Mouse (Mus musculus): ENCODE results near the gene Rpa2. TPM values are rescaled to one million over a fixed set of nuclear protein-coding genes. Genes with fewer than 3 reads are reported as not detected.

The Rpa2 gene
- total and polyA plus RNA-seq, 2 experiments from 2014 or later: 26.8 to 32.6 TPM

DNA sequence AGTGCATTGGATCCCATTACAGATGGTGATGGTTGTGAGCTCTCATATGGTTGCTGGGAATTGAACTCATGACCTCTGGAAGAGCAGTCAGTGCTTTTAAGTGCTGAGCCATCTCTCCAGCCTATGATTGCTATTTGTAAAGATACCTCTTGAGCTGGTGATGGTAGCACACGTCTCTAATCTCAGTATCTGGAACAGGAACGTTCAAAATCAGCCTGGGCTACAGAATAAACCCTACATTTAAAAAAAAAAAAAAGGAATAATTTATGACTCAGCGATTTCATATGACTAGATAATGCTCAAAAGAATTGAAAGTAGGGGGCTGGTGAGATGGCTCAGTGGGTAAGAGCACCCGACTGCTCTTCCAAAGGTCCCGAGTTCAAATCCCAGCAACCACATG lies 35.1 kb downstream of the Rpa2 start:
- no peak overlapping the region for H3K9ac ChIP-seq
- H3K36me3 ChIP-seq (ENCODE audit: insufficient read depth): no peaks in the 10 kb centered on the region
- no peaks in the 10 kb centered on the region for H3K9me3 ChIP-seq (ENCODE audit: low read length)
- no peaks in the 10 kb centered on the region for H3K4me1 ChIP-seq (ENCODE audit: insufficient read depth)
- H3K4me2 ChIP-seq (ENCODE audit: low read depth): no peak overlapping the region
- no peak overlapping the region for H3K4me3 ChIP-seq (ENCODE audit: low read depth, low read length)
- TF ChIP-seq CTCF (IDR thresholded peaks at IDR 0.05; ENCODE audit: low read depth): no peak
- DNase-seq (no peak), ATAC-seq (no peak)
- H3K27me3 ChIP-seq (ENCODE audit: insufficient read depth, low read length): no peaks in the 10 kb centered on the region
- 82% methylated on average over 5 of the region's 5 CpGs for WGBS
- no peak overlapping the region for H3K27ac ChIP-seq (ENCODE audit: low read depth, low read length)

DNA sequence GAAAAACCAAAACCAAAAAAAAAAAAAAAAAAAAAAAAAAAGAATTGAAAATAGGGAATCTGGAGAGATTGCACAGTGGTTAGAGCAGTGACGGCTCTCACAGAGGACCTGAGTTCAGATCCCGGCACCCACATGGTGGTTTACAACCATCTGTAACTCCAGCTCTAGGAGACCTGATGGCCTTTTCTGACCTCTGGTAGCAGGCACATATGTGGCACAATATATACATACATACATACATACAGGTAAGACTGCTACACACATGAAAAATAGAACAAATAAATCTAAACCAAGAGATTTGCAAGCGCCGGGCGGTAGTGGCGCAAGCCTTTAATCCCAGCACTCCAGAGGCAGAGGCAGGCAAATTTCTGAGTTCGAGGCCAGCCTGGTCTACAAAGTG lies 35.7 kb downstream of the Rpa2 start:
- no peak for TF ChIP-seq CTCF (IDR thresholded peaks at IDR 0.05; ENCODE audit: low read depth)
- Histone ChIP-seq H3K27ac (ENCODE audit: low read depth, low read length) (no peak overlapping the region), H3K9ac (no peak overlapping the region), H3K4me1 (ENCODE audit: insufficient read depth) (no peaks in the 10 kb centered on the region), H3K27me3 (ENCODE audit: insufficient read depth, low read length) (no peaks in the 10 kb centered on the region), H3K9me3 (ENCODE audit: low read length) (no peaks in the 10 kb centered on the region), H3K36me3 (ENCODE audit: insufficient read depth) (no peaks in the 10 kb centered on the region), H3K4me2 (ENCODE audit: low read depth) (no peak overlapping the region), H3K4me3 (ENCODE audit: low read depth, low read length) (no peak overlapping the region)
- DNase-seq (no peak), ATAC-seq (no peak)
- 94% methylated on average over 7 of the region's 7 CpGs for WGBS

DNA sequence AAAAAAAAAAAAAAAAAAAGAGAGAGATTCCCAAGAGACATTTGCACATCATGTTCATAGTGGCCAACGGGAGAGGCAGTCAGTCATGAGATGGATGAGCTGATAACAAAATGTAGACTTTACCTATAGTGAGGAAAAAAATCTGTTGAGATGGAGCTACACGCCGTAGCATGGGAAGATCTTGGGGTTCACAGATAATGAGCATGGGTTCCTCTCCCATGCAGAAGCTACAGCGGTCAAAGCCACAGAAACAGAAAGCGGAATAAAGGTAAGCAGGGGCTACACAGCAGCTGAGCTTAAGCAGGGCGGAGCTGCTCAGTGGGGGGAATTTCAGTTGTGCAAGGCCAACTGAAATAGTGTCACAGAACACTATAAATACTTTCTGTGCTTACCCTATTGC lies 36.2 kb downstream of the Rpa2 start:
- DNase-seq (no peak), ATAC-seq (no peak)
- Histone ChIP-seq H3K9ac (no peak overlapping the region), H3K4me2 (ENCODE audit: low read depth) (no peak overlapping the region), H3K4me1 (ENCODE audit: insufficient read depth) (no peaks in the 10 kb centered on the region), H3K9me3 (ENCODE audit: low read length) (no peaks in the 10 kb centered on the region), H3K4me3 (ENCODE audit: low read depth, low read length) (no peak overlapping the region), H3K36me3 (ENCODE audit: insufficient read depth) (no peaks in the 10 kb centered on the region), H3K27me3 (ENCODE audit: insufficient read depth, low read length) (no peaks in the 10 kb centered on the region), H3K27ac (ENCODE audit: low read depth, low read length) (no peak overlapping the region)
- WGBS: 92% methylated on average over 6 of the region's 6 CpGs
- no peak for TF ChIP-seq CTCF (IDR thresholded peaks at IDR 0.05; ENCODE audit: low read depth)

DNA sequence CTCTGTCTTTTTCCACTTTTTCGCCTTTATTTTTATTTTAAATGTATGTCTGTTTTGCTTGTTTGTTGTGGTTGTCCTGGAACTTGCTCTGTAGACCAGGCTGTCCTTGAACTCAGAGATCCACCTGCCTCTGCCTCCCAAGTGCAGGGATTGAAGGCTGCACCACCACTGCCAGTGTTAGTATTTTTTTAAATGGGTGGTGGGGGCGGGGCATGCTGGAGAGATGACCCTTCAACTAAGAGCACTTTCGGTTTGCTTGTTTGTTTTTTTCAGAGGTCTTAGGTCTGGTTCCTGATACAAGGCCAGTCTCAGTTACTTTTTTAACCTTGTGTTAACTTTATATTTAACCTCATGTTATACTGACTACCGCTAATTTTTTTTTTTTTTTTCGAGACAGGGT lies 37.0 kb downstream of the Rpa2 start:
- ATAC-seq (no peak), DNase-seq (no peak)
- no peak overlapping the region for H3K9ac ChIP-seq
- H3K4me2 ChIP-seq (ENCODE audit: low read depth): no peak overlapping the region
- H3K4me3 ChIP-seq (ENCODE audit: low read depth, low read length): no peak overlapping the region
- no peaks in the 10 kb centered on the region for H3K36me3 ChIP-seq (ENCODE audit: insufficient read depth)
- H3K27me3 ChIP-seq (ENCODE audit: insufficient read depth, low read length): no peaks in the 10 kb centered on the region
- H3K9me3 ChIP-seq (ENCODE audit: low read length): no peaks in the 10 kb centered on the region
- H3K27ac ChIP-seq (ENCODE audit: low read depth, low read length): no peak overlapping the region
- H3K4me1 ChIP-seq (ENCODE audit: insufficient read depth): no peaks in the 10 kb centered on the region
- 84% methylated on average over 5 of the region's 5 CpGs for WGBS
- no peak for TF ChIP-seq CTCF (IDR thresholded peaks at IDR 0.05; ENCODE audit: low read depth)

DNA sequence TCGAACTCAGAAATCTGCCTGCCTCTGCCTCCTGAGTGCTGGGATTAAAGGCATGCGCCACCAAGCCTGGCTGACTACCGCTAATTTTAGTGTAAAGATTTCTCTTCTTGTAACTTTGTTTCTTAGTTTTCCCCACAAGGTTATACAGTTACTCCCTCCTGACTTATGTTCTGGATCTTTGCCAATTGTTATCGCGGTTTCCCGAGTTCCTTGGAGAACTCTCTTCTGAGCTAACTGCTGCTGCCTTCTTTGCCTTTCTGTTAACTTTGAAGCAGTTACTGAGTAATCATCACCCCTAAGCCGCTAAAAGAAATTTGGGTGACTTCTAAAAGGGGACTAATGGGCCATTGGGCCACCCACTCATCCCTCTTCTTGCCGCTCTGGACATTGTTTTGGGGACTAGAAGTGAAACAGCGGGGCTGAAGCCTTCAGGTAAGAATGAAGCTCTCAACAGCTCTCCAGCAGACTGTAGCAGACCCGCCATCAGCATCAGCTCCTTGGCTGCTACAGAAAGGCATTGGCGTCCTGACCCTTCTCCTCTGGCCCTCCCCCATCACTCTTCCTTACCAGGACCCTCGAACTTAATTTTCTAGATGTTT lies 37.6 kb downstream of the Rpa2 start:
- Histone ChIP-seq H3K9me3 (ENCODE audit: low read length) (no peaks in the 10 kb centered on the region), H3K4me2 (ENCODE audit: low read depth) (no peak overlapping the region), H3K4me3 (ENCODE audit: low read depth, low read length) (no peak overlapping the region), H3K27me3 (ENCODE audit: insufficient read depth, low read length) (no peaks in the 10 kb centered on the region), H3K9ac (no peak overlapping the region), H3K27ac (ENCODE audit: low read depth, low read length) (no peak overlapping the region), H3K4me1 (ENCODE audit: insufficient read depth) (no peaks in the 10 kb centered on the region), H3K36me3 (ENCODE audit: insufficient read depth) (no peaks in the 10 kb centered on the region)
- ATAC-seq: no peak
- no peak for DNase-seq
- TF ChIP-seq CTCF (IDR thresholded peaks at IDR 0.05; ENCODE audit: low read depth): no peak
- 88% methylated on average over 12 of the region's 12 CpGs for WGBS

DNA sequence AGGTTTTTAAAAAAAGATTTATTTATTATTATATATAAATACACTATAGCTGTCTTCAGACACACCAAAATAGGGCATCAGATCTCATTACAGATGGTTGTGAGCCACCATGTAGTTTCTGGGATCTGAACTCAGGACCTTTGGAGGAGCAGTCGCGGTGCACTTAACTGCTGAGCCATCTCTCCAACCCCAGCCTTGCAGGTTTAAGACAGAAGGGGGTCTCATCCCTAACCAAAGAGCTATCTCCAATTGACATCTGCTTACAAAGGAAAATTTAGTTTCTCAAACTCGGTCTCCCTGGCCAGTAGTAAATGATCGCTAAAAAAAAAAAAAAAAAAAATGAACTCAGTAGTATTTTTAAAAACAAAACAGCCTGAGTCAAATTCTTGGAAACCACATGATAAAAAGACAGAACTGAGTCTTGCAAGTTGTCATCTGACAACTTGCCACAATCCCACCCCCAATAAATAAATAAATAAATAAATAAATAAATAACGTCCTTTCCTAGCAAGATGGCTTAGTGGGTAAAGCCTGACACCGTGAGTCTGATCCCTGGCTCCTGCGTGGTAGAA lies 38.6 kb downstream of the Rpa2 start:
- Histone ChIP-seq H3K4me1 (ENCODE audit: insufficient read depth) (no peaks in the 10 kb centered on the region), H3K27me3 (ENCODE audit: insufficient read depth, low read length) (no peaks in the 10 kb centered on the region), H3K4me3 (ENCODE audit: low read depth, low read length) (no peak overlapping the region), H3K9ac (no peak overlapping the region), H3K9me3 (ENCODE audit: low read length) (no peaks in the 10 kb centered on the region), H3K4me2 (ENCODE audit: low read depth) (no peak overlapping the region), H3K27ac (ENCODE audit: low read depth, low read length) (no peak overlapping the region), H3K36me3 (ENCODE audit: insufficient read depth) (no peaks in the 10 kb centered on the region)
- DNase-seq: no peak
- 93% methylated on average over 7 of the region's 7 CpGs for WGBS
- no peak for ATAC-seq
- no peak for TF ChIP-seq CTCF (IDR thresholded peaks at IDR 0.05; ENCODE audit: low read depth)

DNA sequence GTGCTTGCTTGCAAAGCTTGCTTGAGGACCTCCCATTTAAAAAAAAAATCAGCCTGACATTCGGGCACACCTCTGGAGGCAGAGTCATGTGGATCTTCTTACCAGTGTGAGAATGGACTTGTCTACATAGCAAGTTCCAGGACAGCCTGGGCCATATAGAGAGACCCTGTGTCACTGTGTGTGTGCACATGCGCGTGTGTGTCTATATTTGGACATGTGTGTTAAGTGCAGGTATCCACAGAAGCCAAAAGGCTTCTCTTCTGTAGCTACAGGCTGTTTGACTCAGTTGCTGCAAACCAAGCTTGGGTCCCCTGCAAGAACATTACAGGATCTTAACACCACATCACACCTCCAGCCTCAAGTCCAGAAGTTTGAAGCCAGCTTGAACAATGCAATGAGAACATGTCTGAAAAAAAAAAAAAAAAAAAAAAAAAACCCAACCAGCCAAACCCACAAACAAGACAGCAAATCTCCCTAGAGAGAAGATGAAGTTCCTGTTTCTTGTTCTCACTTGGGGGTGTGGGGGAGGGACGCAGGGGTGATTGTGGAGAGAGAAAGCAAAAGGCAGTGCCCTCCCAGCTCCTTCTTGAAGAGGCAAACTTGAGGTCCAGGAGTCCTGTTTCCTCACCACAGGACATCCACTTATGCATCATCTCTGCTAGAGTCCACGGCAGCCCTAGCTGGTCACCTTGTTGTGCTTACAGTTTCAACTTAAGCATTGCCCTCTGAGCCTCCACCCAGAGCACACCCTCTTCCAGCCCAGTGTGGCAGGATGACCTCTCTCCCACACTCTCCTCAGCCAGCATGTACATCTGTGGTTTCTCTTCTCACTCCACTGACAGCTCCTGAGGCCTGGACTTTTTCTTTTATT lies 39.9 kb downstream of the Rpa2 start:
- Histone ChIP-seq H3K36me3 (ENCODE audit: insufficient read depth) (no peaks in the 10 kb centered on the region), H3K9ac (no peak overlapping the region), H3K4me1 (ENCODE audit: insufficient read depth) (no peaks in the 10 kb centered on the region), H3K4me3 (ENCODE audit: low read depth, low read length) (no peak overlapping the region), H3K9me3 (ENCODE audit: low read length) (no peaks in the 10 kb centered on the region), H3K27me3 (ENCODE audit: insufficient read depth, low read length) (no peaks in the 10 kb centered on the region), H3K4me2 (ENCODE audit: low read depth) (no peak overlapping the region), H3K27ac (ENCODE audit: low read depth, low read length) (no peak overlapping the region)
- ATAC-seq: no peak
- WGBS: 80% methylated on average over 5 of the region's 5 CpGs
- DNase-seq: no peak
- no peak for TF ChIP-seq CTCF (IDR thresholded peaks at IDR 0.05; ENCODE audit: low read depth)

Measured in forebrain, postnatal 0 days (tissue).